Mouse (Mus musculus): ENCODE measurements around the gene Gabrd.

- TF ChIP-seq CTCF (IDR thresholded peaks at IDR 0.05 in 2 of 3, conservative IDR thresholded peaks at IDR 0.05 in 1 of 3; ENCODE audit: control insufficient read depth in 1 of 3, insufficient read depth in 1 of 3, low read depth in 2 of 3, low read length in 3 of 3, poor library complexity in 1 of 3, severe bottlenecking in 1 of 3) (no peak), SMC3 (IDR thresholded peaks at IDR 0.05; ENCODE audit: low read depth, low read length) (no peak), EP300 (IDR thresholded peaks at IDR 0.05; ENCODE audit: low read depth in 1 of 2, low read length in 2 of 2) (no peak), POLR2A (IDR thresholded peaks at IDR 0.05; ENCODE audit: control insufficient read depth in 1 of 2, insufficient read depth in 1 of 2, low read depth in 1 of 2, low read length in 2 of 2, poor library complexity in 1 of 2) (no peak), ELF1 (IDR thresholded peaks at IDR 0.05; ENCODE audit: low read depth, low read length) (no peak), BHLHE40 (IDR thresholded peaks at IDR 0.05; ENCODE audit: borderline replicate concordance, low read depth, low read length) (no peak)
These were observed 14.6 kb downstream of the Gabrd start for GRCm38 (mm10) chr4:155383326-155383725.

Data from MEL (cell line).